Mouse (Mus musculus): Measurements from ENCODE around the gene Tmem135.

DNA sequence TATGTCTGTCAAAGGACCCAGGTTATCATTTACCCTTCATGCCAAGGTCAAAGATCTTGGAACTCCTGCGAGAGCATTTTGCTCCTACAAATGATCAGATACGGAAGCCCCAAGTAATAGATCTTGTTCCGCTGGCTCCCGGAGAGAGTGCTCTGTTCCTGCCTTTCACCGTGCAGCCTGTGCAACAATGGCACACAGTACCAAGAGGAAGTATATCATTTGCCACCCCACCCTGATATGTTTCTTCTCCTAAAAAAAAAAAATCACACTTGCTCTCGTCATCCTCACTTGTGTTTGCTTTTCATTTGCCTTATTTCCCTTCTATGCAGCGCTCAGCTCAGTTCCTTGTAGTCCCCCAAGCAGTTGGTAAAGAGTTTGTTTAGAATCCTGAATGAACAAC lies 8.1 kb upstream of the Tmem135 start:
- TF ChIP-seq POLR2A (IDR thresholded peaks at IDR 0.05; ENCODE audit: low read depth, low read length) (no peak), CTCF (IDR thresholded peaks at IDR 0.05; ENCODE audit: extremely low read depth, insufficient read length, insufficient replicate concordance, low read depth, low read length) (no peak)

All from small intestine, adult 2 months (tissue).